Mouse (Mus musculus) C2C12 (cell line): ENCODE data around the gene 4930451I11Rik.

Experiments
- CEBPB ChIP-seq: IDR thresholded peaks from one replicate; pipeline ENCODE4 v1.6.1; 2011; ENCODE audit warnings: low read depth, mild to moderate bottlenecking, control low read depth, moderate library complexity
- CTCF ChIP-seq: IDR thresholded peaks from one replicate; pipeline ENCODE4 v1.5.1; 2011; ENCODE audit not compliant: control insufficient read depth, insufficient read depth, insufficient read length
- FOSL1 ChIP-seq: IDR thresholded peaks from one replicate; pipeline ENCODE4 v1.8.0; 2011; ENCODE audit warnings: mild to moderate bottlenecking, low read length; ENCODE audit not compliant: poor library complexity, insufficient read depth, severe bottlenecking
- MYOD1 ChIP-seq: IDR thresholded peaks from one replicate; pipeline ENCODE4 v1.6.1; 2011; ENCODE audit warnings: low read depth; ENCODE audit not compliant: control insufficient read depth, insufficient read length
- MYOG ChIP-seq: IDR thresholded peaks from one replicate; pipeline ENCODE4 v1.6.1; 2011; ENCODE audit not compliant: control insufficient read depth, insufficient read length; ENCODE audit errors: extremely low read depth
- USF1 ChIP-seq: IDR thresholded peaks from one replicate; pipeline ENCODE4 v1.6.1; 2011; ENCODE audit warnings: low read depth, mild to moderate bottlenecking, control low read depth, moderate library complexity

GRCm38 (mm10) chr7:126855641-126856040 lies 24.2 kb upstream of the 4930451I11Rik start:
- TF ChIP-seq CTCF (no peak), USF1 (no peak), CEBPB (no peak), FOSL1 (no peak), MYOG (no peak), MYOD1 (no peak)
